Mouse (Mus musculus): ENCODE measurements around the gene Prkar1a. TPM values are rescaled to one million over a fixed set of nuclear protein-coding genes. Genes with fewer than 3 reads are reported as not detected.

Prkar1a gene
- polyA plus RNA-seq, 1 experiment: 69.4 TPM

- peaks cover 3% of the 10 kb centered on the region for H3K9me3 ChIP-seq
- H3K4me1 ChIP-seq: peaks cover 25% of the 10 kb centered on the region
- no peaks in the 10 kb centered on the region for H3K36me3 ChIP-seq (replicated peaks; ENCODE audit: low read length)
- peaks cover 24% of the 10 kb centered on the region for H3K27me3 ChIP-seq (replicated peaks)
- no peak overlapping the region for H3K4me3 ChIP-seq (replicated peaks)
- TF ChIP-seq FLI1 (IDR thresholded peaks at IDR 0.05; ENCODE audit: low read length): no peak
- TF ChIP-seq GATA1 (IDR thresholded peaks at IDR 0.05; ENCODE audit: borderline replicate concordance, low read length): no peak
Observed at GRCm38 (mm10) chr11:109704311-109705205, 55.4 kb downstream of the Prkar1a start.

GRCm38 (mm10) chr11:109705336-109706054 lies 56.3 kb downstream of the Prkar1a start:
- H3K9me3 ChIP-seq: no peaks in the 10 kb centered on the region
- H3K4me3 ChIP-seq (replicated peaks): no peak overlapping the region
- peaks cover 28% of the 10 kb centered on the region for H3K4me1 ChIP-seq
- H3K27me3 ChIP-seq (replicated peaks): peaks cover 24% of the 10 kb centered on the region
- no peaks in the 10 kb centered on the region for H3K36me3 ChIP-seq (replicated peaks; ENCODE audit: low read length)
- TF ChIP-seq GATA1 (IDR thresholded peaks at IDR 0.05; ENCODE audit: borderline replicate concordance, low read length) (no peak), FLI1 (IDR thresholded peaks at IDR 0.05; ENCODE audit: low read length) (no peak)

GRCm38 (mm10) chr11:109706055-109706412 lies 56.8 kb downstream of the Prkar1a start:
- Histone ChIP-seq H3K36me3 (replicated peaks; ENCODE audit: low read length) (no peaks in the 10 kb centered on the region), H3K27me3 (replicated peaks) (peaks cover 26% of the 10 kb centered on the region), H3K4me1 (peaks cover 24% of the 10 kb centered on the region), H3K4me3 (replicated peaks) (no peak overlapping the region), H3K9me3 (no peaks in the 10 kb centered on the region)
- TF ChIP-seq FLI1 (IDR thresholded peaks at IDR 0.05; ENCODE audit: low read length): no peak
- no peak for TF ChIP-seq GATA1 (IDR thresholded peaks at IDR 0.05; ENCODE audit: borderline replicate concordance, low read length)

DNA sequence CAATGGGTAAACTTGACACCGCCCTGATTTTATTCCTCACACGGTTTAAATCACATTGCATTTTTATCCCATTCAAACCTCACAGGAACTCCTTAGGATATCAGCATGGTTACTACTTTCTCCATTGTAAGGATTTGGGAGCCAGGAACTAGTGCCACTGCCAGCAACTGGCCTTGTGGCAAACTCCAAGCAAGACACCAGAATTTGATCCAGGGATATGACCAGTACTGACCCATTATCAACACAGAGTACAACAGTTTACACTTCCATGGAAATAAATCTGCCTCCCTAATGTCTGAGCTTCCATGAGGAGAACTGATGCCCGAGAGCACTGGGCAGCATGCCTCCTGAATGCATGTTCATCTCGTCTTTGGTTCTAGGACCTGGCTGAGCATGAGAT lies 57.4 kb downstream of the Prkar1a start:
- TF ChIP-seq FLI1 (IDR thresholded peaks at IDR 0.05; ENCODE audit: low read length): no peak
- TF ChIP-seq GATA1 (IDR thresholded peaks at IDR 0.05; ENCODE audit: borderline replicate concordance, low read length): no peak
- peaks cover 24% of the 10 kb centered on the region for H3K4me1 ChIP-seq

GRCm38 (mm10) chr11:109707442-109707841 lies 58.2 kb downstream of the Prkar1a start:
- TF ChIP-seq GATA1 (IDR thresholded peaks at IDR 0.05; ENCODE audit: borderline replicate concordance, low read length): no peak
- TF ChIP-seq FLI1 (IDR thresholded peaks at IDR 0.05; ENCODE audit: low read length): no peak

More for the DNA sequence above, 57.4 kb downstream of the Prkar1a start:
- Histone ChIP-seq H3K27me3 (replicated peaks) (peaks cover 26% of the 10 kb centered on the region), H3K36me3 (replicated peaks; ENCODE audit: low read length) (no peaks in the 10 kb centered on the region), H3K4me3 (replicated peaks) (no peak overlapping the region), H3K9me3 (no peaks in the 10 kb centered on the region)

DNA sequence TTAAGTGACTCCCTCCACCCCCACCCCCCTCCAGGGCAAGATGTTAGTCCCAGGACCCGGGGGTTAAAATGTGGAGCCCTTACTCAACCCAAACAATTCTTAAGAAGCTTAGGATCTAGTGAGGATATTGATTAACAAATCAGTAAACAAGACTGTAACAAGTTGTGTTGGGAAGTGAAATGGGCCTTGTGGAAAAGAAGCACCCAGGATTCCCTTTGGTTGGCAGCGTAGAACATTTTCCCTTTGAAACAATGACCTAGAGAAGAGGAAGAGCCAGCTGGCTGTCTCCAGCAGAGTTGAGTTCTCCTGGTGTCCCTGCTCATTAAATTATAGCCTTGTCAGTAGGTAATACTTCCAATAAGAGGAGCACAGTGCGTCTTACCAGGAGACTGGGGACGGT lies 59.6 kb downstream of the Prkar1a start:
- TF ChIP-seq FLI1 (IDR thresholded peaks at IDR 0.05; ENCODE audit: low read length): no peak
- no peak for TF ChIP-seq GATA1 (IDR thresholded peaks at IDR 0.05; ENCODE audit: borderline replicate concordance, low read length)
- Histone ChIP-seq H3K4me1 (peaks cover 34% of the 10 kb centered on the region), H3K36me3 (replicated peaks; ENCODE audit: low read length) (no peaks in the 10 kb centered on the region), H3K9me3 (no peaks in the 10 kb centered on the region), H3K4me3 (replicated peaks) (no peak overlapping the region), H3K27me3 (replicated peaks) (peaks cover 25% of the 10 kb centered on the region)

More at GRCm38 (mm10) chr11:109707442-109707841, 58.2 kb downstream of the Prkar1a start:
- H3K36me3 ChIP-seq (replicated peaks; ENCODE audit: low read length): no peaks in the 10 kb centered on the region
- H3K4me1 ChIP-seq: peaks cover 27% of the 10 kb centered on the region
- peaks cover 23% of the 10 kb centered on the region for H3K27me3 ChIP-seq (replicated peaks)
- H3K9me3 ChIP-seq: no peaks in the 10 kb centered on the region
- no peak overlapping the region for H3K4me3 ChIP-seq (replicated peaks)

- Histone ChIP-seq H3K36me3 (replicated peaks; ENCODE audit: low read length) (no peaks in the 10 kb centered on the region), H3K27me3 (replicated peaks) (peaks cover 24% of the 10 kb centered on the region), H3K4me1 (peaks cover 30% of the 10 kb centered on the region), H3K9me3 (no peaks in the 10 kb centered on the region), H3K4me3 (replicated peaks) (no peak overlapping the region)
- TF ChIP-seq FLI1 (IDR thresholded peaks at IDR 0.05; ENCODE audit: low read length): no peak
- no peak for TF ChIP-seq GATA1 (IDR thresholded peaks at IDR 0.05; ENCODE audit: borderline replicate concordance, low read length)
Observed at GRCm38 (mm10) chr11:109709501-109709900, 60.3 kb downstream of the Prkar1a start.

GRCm38 (mm10) chr11:109714341-109715247 lies 65.4 kb downstream of the Prkar1a start:
- H3K4me3 ChIP-seq (replicated peaks): no peak overlapping the region
- TF ChIP-seq GATA1 (IDR thresholded peaks at IDR 0.05; ENCODE audit: borderline replicate concordance, low read length) (no peak), FLI1 (IDR thresholded peaks at IDR 0.05; ENCODE audit: low read length) (no peak)
- H3K27me3 ChIP-seq (replicated peaks): peaks cover 47% of the 10 kb centered on the region
- peaks cover 18% of the 10 kb centered on the region for H3K4me1 ChIP-seq
- H3K36me3 ChIP-seq (replicated peaks; ENCODE audit: low read length): no peaks in the 10 kb centered on the region
- H3K9me3 ChIP-seq: no peaks in the 10 kb centered on the region

DNA sequence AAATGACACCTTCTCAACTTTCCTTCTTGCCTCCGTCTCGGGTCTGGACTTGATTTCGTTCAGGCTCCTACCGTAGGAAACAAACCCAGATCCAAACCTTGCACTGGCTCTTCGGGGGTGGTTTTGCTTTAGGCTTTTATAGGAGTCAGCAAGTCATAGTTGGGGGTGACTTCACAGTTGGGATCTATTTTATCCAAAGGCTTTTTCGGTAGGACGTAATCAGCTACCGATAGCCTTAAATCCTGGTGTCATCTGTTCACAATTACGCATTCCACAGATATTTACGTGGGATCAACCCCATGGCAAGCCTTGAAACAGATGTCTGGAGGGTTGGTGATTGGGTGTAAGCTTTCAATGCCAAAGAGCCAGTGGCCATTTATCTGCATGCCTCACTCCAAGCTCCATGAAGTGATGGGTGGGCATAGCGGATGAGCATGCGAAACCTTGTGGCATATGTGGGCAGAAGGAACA lies 66.1 kb downstream of the Prkar1a start:
- Histone ChIP-seq H3K4me1 (peaks cover 14% of the 10 kb centered on the region; the same call in 1 of the 2 replicates), H3K36me3 (replicated peaks; ENCODE audit: low read length) (no peaks in the 10 kb centered on the region), H3K9me3 (no peaks in the 10 kb centered on the region), H3K27me3 (replicated peaks) (peaks cover 54% of the 10 kb centered on the region), H3K4me3 (replicated peaks) (no peak overlapping the region)
- no peak for TF ChIP-seq GATA1 (IDR thresholded peaks at IDR 0.05; ENCODE audit: borderline replicate concordance, low read length)
- TF ChIP-seq FLI1 (IDR thresholded peaks at IDR 0.05; ENCODE audit: low read length): no peak

All from megakaryocyte, embryonic 14.5 days (primary cell).